Mouse (Mus musculus) right cerebral cortex, postnatal 36 days (tissue): ENCODE data around the gene Zbtb12.
"Not testable (repeated sequence)": the region's sequence is repeated elsewhere in the genome, so short reads cannot be mapped to it uniquely, and the experiment has no call there.

Source experiments
- DNase-seq, 2 experiments: peaks; one replicate each; pipeline ENCODE4 v3.0.0; 2022; ENCODE audit warnings: low spot score in 2 of 2, mixed read lengths in 1 of 2

Zbtb12 gene

GRCm38 (mm10) chr17:34879336-34879879 is at the start of gene Zbtb12:
TSS of gene Zbtb12 (plus strand) at chr17:34879483.
- no peak for DNase-seq

GRCm38 (mm10) chr17:34830776-34831175 is 48.5 kb upstream of the Zbtb12 start:
- not testable (repeated sequence) for DNase-seq

GRCm38 (mm10) chr17:34836155-34836855 is 43.0 kb upstream of the Zbtb12 start:
- DNase-seq = no peak

- peak; percentile 97 to 98 for DNase-seq
Measured at GRCm38 (mm10) chr17:34836856-34837221, 42.4 kb upstream of the Zbtb12 start, which contains the start of the genes Stk19 and Dxo. TSS of gene Stk19 (minus strand) at chr17:34836945. TSS of gene Dxo (plus strand) at chr17:34837019.

- DNase-seq = no peak
Measured at GRCm38 (mm10) chr17:34837464-34838324, 41.6 kb upstream of the Zbtb12 start.

- no peak for DNase-seq
Measured at GRCm38 (mm10) chr17:34838785-34839184, 40.5 kb upstream of the Zbtb12 start.

- no peak for DNase-seq
Measured at GRCm38 (mm10) chr17:34840736-34841307, 38.5 kb upstream of the Zbtb12 start.

- no peak for DNase-seq
Measured at GRCm38 (mm10) chr17:34844884-34845283, 34.4 kb upstream of the Zbtb12 start.

- no peak for DNase-seq
Measured at GRCm38 (mm10) chr17:34847192-34847591, 32.1 kb upstream of the Zbtb12 start.

- no peak for DNase-seq
Measured at GRCm38 (mm10) chr17:34847615-34848014, 31.7 kb upstream of the Zbtb12 start.

GRCm38 (mm10) chr17:34849722-34850516 is 29.4 kb upstream of the Zbtb12 start, which contains the start of the genes Skiv2l and Nelfe:
TSS of gene Skiv2l (minus strand) at chr17:34850210.
TSS of gene Nelfe (plus strand) at chr17:34850391.
- DNase-seq = peak; percentile 96

GRCm38 (mm10) chr17:34850517-34851125 is 28.7 kb upstream of the Zbtb12 start:
- no peak for DNase-seq

- no peak for DNase-seq
Measured at GRCm38 (mm10) chr17:34853511-34853910, 25.8 kb upstream of the Zbtb12 start.

GRCm38 (mm10) chr17:34854761-34855160 is 24.5 kb upstream of the Zbtb12 start:
- no peak for DNase-seq

GRCm38 (mm10) chr17:34855825-34856224 is 23.5 kb upstream of the Zbtb12 start:
- no peak for DNase-seq

- DNase-seq = no peak
Measured at GRCm38 (mm10) chr17:34858670-34859069, 20.6 kb upstream of the Zbtb12 start.

GRCm38 (mm10) chr17:34860514-34860913 is 18.8 kb upstream of the Zbtb12 start:
- no peak for DNase-seq

- DNase-seq = no peak
Measured at GRCm38 (mm10) chr17:34861704-34862415, 17.4 kb upstream of the Zbtb12 start.

- no peak for DNase-seq
Measured at GRCm38 (mm10) chr17:34862416-34863081, 16.7 kb upstream of the Zbtb12 start, which contains the start of gene Cfb. TSS of gene Cfb (minus strand) at chr17:34862518.
